Mouse (Mus musculus) hindbrain, embryonic 11.5 days (tissue): Measurements from ENCODE around the gene Ptpn5. TPM values are rescaled to one million over a fixed set of nuclear protein-coding genes. Genes with fewer than 3 reads are reported as not detected.
A peak's percentile ranks its signal among the peaks of the same experiment; 100 is the strongest.

Experiments used
- ATAC-seq: fragments of 200-750 bp; cut with Nextera tagmentation; 2 replicates; pipeline ENCODE4 v1.8.0; 2017; ENCODE audit warnings: mild to moderate bottlenecking, moderate TSS enrichment, moderate library complexity; ENCODE audit not compliant: low FRiP score
- DNase-seq: peaks from one replicate; pipeline ENCODE4 v3.0.0-alpha.2; 2015; ENCODE audit warnings: low spot score
- H3K27ac ChIP-seq: fragments of 300-500 bp; sonication (generic); 2 replicates; pipeline ENCODE4 v1.5.1; 2014; ENCODE audit warnings: mild to moderate bottlenecking, low read depth, low read length
- H3K27me3 ChIP-seq: fragments of 300-500 bp; sonication (generic); 2 replicates; pipeline ENCODE4 v1.6.1; 2014; ENCODE audit warnings: mild to moderate bottlenecking, low read length, moderate library complexity, mixed read lengths; ENCODE audit not compliant: control insufficient read depth, insufficient read depth
- H3K36me3 ChIP-seq: fragments of 300-500 bp; sonication (generic); 2 replicates; pipeline ENCODE4 v1.6.1; 2014; ENCODE audit warnings: mild to moderate bottlenecking, low read length, moderate library complexity, mixed read lengths; ENCODE audit not compliant: control insufficient read depth, insufficient read depth
- H3K4me1 ChIP-seq: fragments of 300-500 bp; sonication (generic); replicated peaks from 2 replicates; pipeline ENCODE4 v1.6.1; 2014; ENCODE audit warnings: low read length, mixed read lengths; ENCODE audit not compliant: control insufficient read depth, insufficient read depth
- H3K4me2 ChIP-seq: fragments of 300-500 bp; sonication (generic); replicated peaks from 2 replicates; pipeline ENCODE4 v1.6.1; 2014; ENCODE audit warnings: mild to moderate bottlenecking, low read depth, low read length
- H3K4me3 ChIP-seq: fragments of 300-500 bp; sonication (generic); 2 replicates; pipeline ENCODE4 v1.5.1; 2014; ENCODE audit warnings: low read depth, low read length
- H3K9ac ChIP-seq: fragments of 300-500 bp; sonication (generic); 2 replicates; pipeline ENCODE4 v1.6.1; 2014; ENCODE audit warnings: low read depth, low read length
- H3K9me3 ChIP-seq: fragments of 300-500 bp; sonication (generic); 2 replicates; pipeline ENCODE4 v1.6.1; 2016; ENCODE audit warnings: low read length; ENCODE audit not compliant: control insufficient read depth
- WGBS: fragments of 180-500 bp; shearing (Covaris S2); extraction: QIAGEN DNeasy Blood & Tissue Kit; methylation state at CpG from one replicate; pipeline ENCODE4 v1.1.7; 2014; 5-methylcytosine and 5-hydroxymethylcytosine counted together
- polyA plus RNA-seq: library from polyadenylated mRNA; unstranded; fragments of >200 nt; fragmentation: Nextera tagmentation; extraction: Ambion mirVana; gene quantifications from 2 replicates; pipeline ENCODE4 v1.2.1, GENCODE M21; 2014

Ptpn5 gene
- polyA plus RNA-seq, 1 experiment from 2014 or later = 28.2 TPM

GRCm38 (mm10) chr7:47050366-47050765 is 83.1 kb downstream of the Ptpn5 start, which contains the start of gene Tmem86a:
Gene Tmem86a (plus strand): TSS chr7:47050601.
- peaks cover 3% of the 10 kb centered on the region; the same call in 1 of the 2 replicates for H3K4me1 ChIP-seq
- H3K27me3 ChIP-seq = no peaks in the 10 kb centered on the region
- H3K4me3 ChIP-seq = peak within 1 kb of the TSS; percentile 86
- DNase-seq = peak; percentile 99
- ATAC-seq = peak; percentile 99
- under 1% methylated on average over 33 of the region's 33 CpGs for WGBS
- H3K36me3 ChIP-seq = no peaks in the 10 kb centered on the region
- peak within 1 kb of the TSS; percentile 87 for H3K9ac ChIP-seq
- H3K4me2 ChIP-seq = peak within 1 kb of the TSS; percentile 81
- H3K27ac ChIP-seq = peak within 1 kb of the TSS; percentile 91
- H3K9me3 ChIP-seq = no peaks in the 10 kb centered on the region

GRCm38 (mm10) chr7:47042823-47043490 is 90.5 kb downstream of the Ptpn5 start:
- no peak for DNase-seq
- Histone ChIP-seq H3K9me3 (no peaks in the 10 kb centered on the region), H3K4me2 (no peak overlapping the region), H3K27me3 (no peaks in the 10 kb centered on the region), H3K4me1 (no peaks in the 10 kb centered on the region), H3K4me3 (no peak overlapping the region), H3K27ac (0 out of 2 replicates have a peak overlapping the region, but pooled peaks have one; percentile 3), H3K9ac (no peak overlapping the region), H3K36me3 (no peaks in the 10 kb centered on the region)
- 46% methylated on average over 6 of the region's 6 CpGs for WGBS
- no peak for ATAC-seq

- Histone ChIP-seq H3K27me3 (no peaks in the 10 kb centered on the region), H3K4me3 (no peak overlapping the region), H3K27ac (no peak overlapping the region), H3K36me3 (no peaks in the 10 kb centered on the region), H3K4me1 (no peaks in the 10 kb centered on the region), H3K4me2 (no peak overlapping the region), H3K9ac (no peak overlapping the region), H3K9me3 (no peaks in the 10 kb centered on the region)
- ATAC-seq (no peak), DNase-seq (no peak)
- 71% methylated on average over 4 of the region's 4 CpGs for WGBS
These were observed 91.4 kb downstream of the Ptpn5 start for GRCm38 (mm10) chr7:47042121-47042520.

DNA sequence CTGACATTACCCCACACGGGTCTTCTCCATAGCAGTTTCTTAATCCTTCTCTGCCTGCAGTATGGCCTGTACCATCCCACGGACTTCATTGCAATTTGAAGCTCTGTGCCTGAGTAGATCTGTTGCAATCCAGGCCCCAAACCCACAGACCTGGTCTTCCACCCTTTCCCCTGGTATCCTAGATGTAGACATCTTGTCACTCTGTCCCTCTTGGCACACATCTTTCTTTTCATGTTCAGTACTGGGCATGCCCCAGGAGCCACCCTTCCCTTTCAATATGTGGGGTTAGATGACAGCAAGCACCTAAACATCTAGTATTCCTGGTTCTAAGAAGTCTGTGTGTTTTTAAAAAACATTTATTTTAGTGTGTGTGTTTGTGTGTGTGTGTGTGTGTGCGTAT is 91.8 kb downstream of the Ptpn5 start:
- ATAC-seq = no peak
- H3K4me2 ChIP-seq = no peak overlapping the region
- H3K27ac ChIP-seq = no peak overlapping the region
- no peaks in the 10 kb centered on the region for H3K36me3 ChIP-seq
- H3K9me3 ChIP-seq = no peaks in the 10 kb centered on the region
- DNase-seq = no peak
- no peak overlapping the region for H3K9ac ChIP-seq
- no peak overlapping the region for H3K4me3 ChIP-seq
- no peaks in the 10 kb centered on the region for H3K4me1 ChIP-seq
- 84% methylated on average over 3 of the region's 3 CpGs for WGBS
- no peaks in the 10 kb centered on the region for H3K27me3 ChIP-seq

GRCm38 (mm10) chr7:47035426-47035825 is 98.1 kb downstream of the Ptpn5 start:
- no peaks in the 10 kb centered on the region for H3K9me3 ChIP-seq
- no peaks in the 10 kb centered on the region for H3K36me3 ChIP-seq
- H3K27ac ChIP-seq = no peak overlapping the region
- no peak for DNase-seq
- no peaks in the 10 kb centered on the region for H3K27me3 ChIP-seq
- H3K4me2 ChIP-seq = no peak overlapping the region
- no peak overlapping the region for H3K4me3 ChIP-seq
- H3K9ac ChIP-seq = no peak overlapping the region
- no peak for ATAC-seq
- H3K4me1 ChIP-seq = no peaks in the 10 kb centered on the region
- 83% methylated on average over 8 of the region's 8 CpGs for WGBS

DNA sequence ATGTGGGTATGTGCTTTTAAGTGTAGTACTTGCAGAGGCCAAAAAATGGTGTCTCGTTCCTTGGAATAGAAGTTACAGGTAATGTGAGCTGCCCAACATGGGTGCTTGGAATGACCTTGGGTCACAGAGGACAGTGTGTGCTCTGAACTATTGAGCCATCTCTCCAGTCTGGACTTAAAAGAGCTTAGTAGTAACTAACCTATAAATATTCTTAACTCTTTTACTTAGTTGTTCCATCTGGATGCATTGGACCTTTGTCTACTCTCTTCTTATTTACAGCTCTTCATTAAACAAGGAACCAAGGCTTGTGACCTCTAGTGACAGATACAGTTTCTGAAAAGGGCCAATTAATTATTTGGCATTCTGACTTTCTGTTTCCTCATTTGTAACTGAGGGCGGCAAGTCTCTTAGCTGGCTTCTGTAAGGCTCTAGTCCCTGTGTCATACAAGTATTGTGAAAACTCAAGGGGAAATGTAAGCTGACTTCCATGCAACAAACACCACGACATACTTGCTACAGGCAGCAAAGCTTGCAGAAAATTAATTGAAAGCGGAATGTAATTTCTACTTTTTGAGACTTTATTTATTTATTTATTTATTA is 98.6 kb downstream of the Ptpn5 start:
- Histone ChIP-seq H3K36me3 (no peaks in the 10 kb centered on the region), H3K9ac (no peak overlapping the region), H3K27ac (no peak overlapping the region), H3K27me3 (no peaks in the 10 kb centered on the region), H3K9me3 (no peaks in the 10 kb centered on the region), H3K4me2 (no peak overlapping the region), H3K4me3 (no peak overlapping the region), H3K4me1 (no peaks in the 10 kb centered on the region)
- no peak for DNase-seq
- 89% methylated on average over 4 of the region's 4 CpGs for WGBS
- ATAC-seq = no peak

DNA sequence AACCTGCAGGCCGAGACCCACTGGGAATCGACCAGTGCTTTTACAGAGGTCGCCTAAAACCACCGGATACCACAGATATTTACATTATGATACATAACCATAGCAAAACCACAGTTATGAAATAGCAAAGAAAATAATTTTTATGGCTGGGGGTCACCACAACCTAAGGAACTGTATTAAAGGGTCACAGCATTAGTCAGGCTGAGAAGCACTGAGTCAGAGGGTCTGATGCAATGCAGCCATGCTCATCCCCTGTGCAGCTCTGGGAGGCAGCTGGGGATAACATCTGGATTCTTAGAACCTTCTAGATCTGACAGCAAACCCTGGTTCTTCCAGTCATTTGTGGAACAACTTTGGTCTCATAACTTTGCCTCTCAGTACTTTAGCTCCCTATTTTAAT is 102.1 kb downstream of the Ptpn5 start:
- no peak for ATAC-seq
- no peak overlapping the region for H3K4me2 ChIP-seq
- no peak overlapping the region for H3K9ac ChIP-seq
- no peaks in the 10 kb centered on the region for H3K36me3 ChIP-seq
- DNase-seq = no peak
- WGBS = 77% methylated on average over 4 of the region's 4 CpGs
- H3K27me3 ChIP-seq = no peaks in the 10 kb centered on the region
- H3K27ac ChIP-seq = no peak overlapping the region
- no peaks in the 10 kb centered on the region for H3K9me3 ChIP-seq
- H3K4me1 ChIP-seq = no peaks in the 10 kb centered on the region
- H3K4me3 ChIP-seq = no peak overlapping the region

GRCm38 (mm10) chr7:47030517-47031193 is 102.8 kb downstream of the Ptpn5 start:
- Histone ChIP-seq H3K27ac (no peak overlapping the region), H3K4me2 (no peak overlapping the region), H3K4me1 (no peaks in the 10 kb centered on the region), H3K4me3 (no peak overlapping the region), H3K27me3 (no peaks in the 10 kb centered on the region), H3K9me3 (no peaks in the 10 kb centered on the region), H3K36me3 (no peaks in the 10 kb centered on the region), H3K9ac (no peak overlapping the region)
- DNase-seq (no peak), ATAC-seq (no peak)
- WGBS = 83% methylated on average over 9 of the region's 9 CpGs
